Mouse (Mus musculus): ENCODE measurements around the gene Cd47.
A peak's percentile ranks its signal among the peaks of the same experiment; 100 is the strongest.

The Cd47 gene

DNA sequence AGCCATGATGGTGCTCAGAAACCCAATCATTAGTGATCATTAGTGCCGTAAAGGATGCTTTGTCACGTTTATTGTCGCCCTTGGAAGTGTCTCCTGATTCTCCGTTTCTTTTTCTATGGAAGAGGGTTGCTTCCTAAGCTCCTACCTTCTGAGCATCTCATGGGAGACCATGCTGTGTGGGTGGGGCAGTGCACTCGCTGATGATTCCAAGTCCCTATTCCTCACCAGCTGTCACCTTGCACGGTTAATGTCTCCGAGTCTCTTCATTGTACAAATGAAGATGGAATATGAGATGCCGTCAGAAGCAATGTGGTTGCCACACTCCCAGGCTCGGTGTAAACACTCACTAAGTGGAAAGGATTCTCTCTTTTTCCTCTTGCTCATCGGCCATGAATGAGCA, 119.9 kb downstream of the Cd47 start:
- peak; percentile 50 to 59 for DNase-seq

GRCm38 (mm10) chr16:49921677-49922076, 121.3 kb downstream of the Cd47 start:
- no peak for DNase-seq

GRCm38 (mm10) chr16:49922098-49922497, 121.8 kb downstream of the Cd47 start:
- DNase-seq: no peak

- no peak for DNase-seq
Observed at GRCm38 (mm10) chr16:49923720-49924119, 123.4 kb downstream of the Cd47 start.

DNA sequence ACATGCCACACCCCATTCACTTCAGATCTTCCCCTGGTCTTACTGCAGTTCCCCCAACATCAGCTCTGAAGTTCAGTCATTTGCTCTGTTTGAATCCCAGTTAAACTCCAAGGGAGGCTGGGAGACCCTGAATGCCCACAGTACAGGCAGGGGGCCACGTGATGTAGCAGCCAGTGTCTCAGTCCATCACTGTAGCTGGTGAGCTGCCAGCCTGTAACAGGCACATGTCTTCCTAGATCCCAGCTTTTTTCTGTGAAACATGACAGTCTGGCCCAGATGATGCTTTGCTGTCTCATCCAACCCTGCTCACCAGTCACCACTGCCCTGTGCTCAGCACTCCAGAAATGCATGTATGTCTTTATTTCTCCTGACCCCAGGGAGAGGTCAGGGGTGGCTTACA, 124.6 kb downstream of the Cd47 start:
- DNase-seq: no peak

GRCm38 (mm10) chr16:49933274-49933673, 132.9 kb downstream of the Cd47 start:
- DNase-seq: no peak

DNA sequence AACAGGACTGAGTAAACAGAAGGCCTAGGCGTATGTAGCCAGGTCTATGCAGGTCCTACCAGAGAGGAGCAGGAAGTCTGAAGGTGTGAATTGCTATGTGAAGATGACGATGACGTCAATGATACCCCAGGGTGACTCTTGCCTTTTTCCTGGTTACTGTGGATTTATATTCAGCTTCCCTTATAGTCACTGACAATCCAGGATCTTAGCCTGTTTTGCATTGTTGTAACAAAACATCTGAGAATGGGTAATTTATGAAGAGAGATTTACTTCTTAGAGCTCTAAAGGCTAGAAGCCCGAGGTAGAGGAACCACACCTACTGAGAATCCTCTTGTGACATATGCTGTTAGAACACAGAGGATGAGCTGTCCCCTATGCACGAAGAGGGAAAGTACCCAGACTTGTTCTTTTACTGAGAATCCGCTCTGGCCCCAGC, 135.7 kb downstream of the Cd47 start:
- DNase-seq: no peak

- DNase-seq: no peak
Observed at GRCm38 (mm10) chr16:49936793-49937192, 136.5 kb downstream of the Cd47 start.

DNA sequence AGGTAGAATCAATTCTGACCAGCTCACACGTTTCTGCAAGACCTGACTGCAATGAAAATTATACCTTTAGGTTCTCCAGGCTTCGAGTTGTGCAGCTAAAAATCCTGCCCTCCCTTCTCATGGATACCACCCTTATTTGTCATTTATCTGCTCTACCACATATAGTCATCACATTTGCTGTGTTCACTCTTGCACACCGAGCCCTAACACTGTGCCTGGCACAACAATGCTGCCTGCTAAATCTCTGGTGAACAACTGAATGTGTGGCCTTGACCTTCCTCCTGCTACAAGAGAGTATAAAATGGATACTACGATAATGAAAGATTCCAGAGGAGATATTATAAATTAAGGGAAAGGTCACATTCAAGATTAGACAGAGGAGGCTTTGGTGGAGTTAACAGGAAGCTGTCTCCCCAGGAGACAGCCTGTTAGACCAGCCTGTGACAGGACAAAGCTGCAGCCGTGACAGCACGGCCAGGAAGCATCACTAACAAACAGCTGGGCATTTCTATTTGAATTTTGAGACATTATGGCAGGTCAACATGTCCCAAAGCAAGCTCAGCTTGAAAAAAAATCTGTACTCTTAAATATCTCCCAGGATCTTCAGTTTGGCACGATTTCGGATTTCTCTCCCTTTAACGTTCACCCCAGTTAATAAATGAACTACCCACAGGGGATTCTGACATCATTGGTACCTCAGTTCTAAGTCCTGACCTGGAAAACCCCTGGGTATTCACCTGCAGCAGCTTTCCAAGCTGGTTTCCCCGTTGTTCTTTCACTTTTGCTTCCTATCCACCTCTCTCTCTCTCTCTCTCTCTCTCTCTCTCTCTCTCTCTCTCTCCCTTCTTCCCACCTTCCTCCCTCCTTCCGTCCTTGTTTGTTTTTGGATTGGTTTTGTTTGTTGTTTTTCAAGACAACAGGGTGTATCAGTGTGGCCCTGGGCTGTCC, 137.2 kb downstream of the Cd47 start:
- DNase-seq: no peak

DNA sequence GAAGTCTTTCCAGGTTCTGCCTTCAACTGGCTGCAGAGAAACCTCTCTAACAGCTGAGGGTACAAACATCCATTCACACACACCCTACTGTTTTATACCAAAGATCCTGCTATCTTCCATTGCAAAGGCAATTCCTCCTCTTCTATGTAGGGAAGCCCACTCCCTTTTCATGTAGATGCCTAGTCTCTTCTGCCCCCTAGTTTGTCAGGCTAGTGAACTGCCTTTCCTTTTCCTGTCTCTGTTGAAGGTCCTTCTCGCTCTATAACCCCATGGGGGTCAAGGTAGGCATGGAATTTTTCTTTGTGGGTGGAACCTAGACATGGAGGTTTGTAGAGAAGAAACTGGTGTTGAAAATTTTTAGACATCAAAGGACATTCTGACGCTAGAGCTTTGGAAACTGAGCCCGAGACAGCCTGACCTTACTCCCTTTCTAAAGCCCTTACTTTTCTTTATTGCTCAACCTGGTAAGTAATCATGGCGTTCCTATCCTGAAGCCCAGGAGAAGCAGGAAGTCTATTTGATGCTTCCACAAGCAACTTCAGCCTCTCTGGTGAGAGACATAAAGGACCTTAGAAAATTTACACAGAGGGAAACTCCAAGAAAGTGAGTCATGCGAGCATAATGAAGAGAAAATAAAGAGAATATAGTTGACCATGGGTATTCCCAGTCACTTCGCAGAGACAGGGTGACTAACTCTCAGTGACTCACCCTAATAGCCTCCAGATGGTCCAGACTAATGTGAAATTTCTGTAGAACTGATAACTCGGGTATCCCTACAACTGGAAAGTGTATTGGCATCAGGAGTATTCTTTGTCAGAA, 138.4 kb downstream of the Cd47 start:
- DNase-seq: no peak

- no peak for DNase-seq
Observed at GRCm38 (mm10) chr16:49939376-49939775, 139.0 kb downstream of the Cd47 start.

- DNase-seq: no peak
Observed at GRCm38 (mm10) chr16:49940473-49940872, 140.1 kb downstream of the Cd47 start.

DNA sequence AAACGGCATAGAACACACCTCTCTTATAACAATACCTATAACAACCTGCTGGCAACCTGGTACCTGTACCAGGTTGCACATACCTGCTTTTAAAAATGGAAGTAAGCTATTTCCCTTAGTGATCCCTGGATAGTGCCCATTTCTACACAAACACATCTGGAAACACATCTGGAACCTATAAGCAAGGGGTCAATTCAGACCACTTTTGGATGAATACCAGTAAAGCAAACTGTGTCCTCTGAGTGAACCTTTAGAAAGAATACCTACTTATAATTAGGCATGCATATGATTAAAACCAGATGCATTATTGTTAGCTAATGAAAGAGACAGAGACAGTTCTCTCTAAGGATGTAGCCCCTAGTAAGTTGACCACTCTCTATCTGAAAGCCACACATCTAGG, 140.7 kb downstream of the Cd47 start:
- no peak for DNase-seq

GRCm38 (mm10) chr16:49943726-49944125, 143.4 kb downstream of the Cd47 start:
- DNase-seq: no peak

- DNase-seq: no peak
Observed at GRCm38 (mm10) chr16:49945084-49945483, 144.8 kb downstream of the Cd47 start.

GRCm38 (mm10) chr16:49947049-49947448, 146.7 kb downstream of the Cd47 start:
- DNase-seq: no peak

DNA sequence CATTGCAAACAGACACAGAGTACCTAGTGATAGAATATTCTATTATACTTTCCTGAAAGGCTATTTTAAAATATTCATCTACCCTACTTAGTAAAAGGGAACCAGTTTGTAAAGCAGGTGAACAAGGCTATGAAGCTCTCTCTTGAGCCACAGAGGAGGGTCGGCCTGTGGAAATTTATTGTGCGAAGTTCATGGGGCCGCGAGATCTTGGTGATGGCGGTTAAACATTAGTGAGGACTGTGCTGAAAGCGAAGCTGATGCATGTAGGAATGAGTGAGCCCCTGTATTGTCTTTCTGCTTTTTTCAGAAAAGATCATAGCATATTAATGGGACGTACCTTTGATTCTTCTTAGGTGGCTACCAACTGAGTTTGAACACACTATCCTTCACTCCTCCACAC, 147.3 kb downstream of the Cd47 start:
- DNase-seq: no peak

DNA sequence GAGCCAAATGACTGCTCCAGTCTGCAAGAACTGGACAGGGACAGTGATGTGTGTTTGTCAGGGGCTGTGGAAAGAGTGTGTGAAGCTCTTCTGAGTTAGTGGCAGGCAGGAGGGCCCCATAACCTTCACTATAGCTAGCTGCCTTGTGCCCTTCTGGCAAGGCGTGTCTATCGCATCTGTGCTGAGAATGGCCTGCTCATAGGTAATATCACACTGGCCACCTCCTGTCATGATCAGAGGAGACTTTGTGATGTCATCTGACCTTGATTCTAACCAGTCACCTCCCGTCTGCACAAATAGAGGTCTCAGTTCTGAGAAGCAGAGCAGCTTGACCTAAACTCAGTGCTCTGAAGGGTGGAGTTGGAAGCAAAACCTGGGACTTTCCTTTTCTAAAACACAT, 148.0 kb downstream of the Cd47 start:
- DNase-seq: no peak

- DNase-seq: no peak
Observed at GRCm38 (mm10) chr16:49949261-49949660, 148.9 kb downstream of the Cd47 start.

- no peak for DNase-seq
Observed at GRCm38 (mm10) chr16:49950340-49950739, 150.0 kb downstream of the Cd47 start.

- DNase-seq: no peak
Observed at GRCm38 (mm10) chr16:49951288-49951691, 151.0 kb downstream of the Cd47 start.

DNA sequence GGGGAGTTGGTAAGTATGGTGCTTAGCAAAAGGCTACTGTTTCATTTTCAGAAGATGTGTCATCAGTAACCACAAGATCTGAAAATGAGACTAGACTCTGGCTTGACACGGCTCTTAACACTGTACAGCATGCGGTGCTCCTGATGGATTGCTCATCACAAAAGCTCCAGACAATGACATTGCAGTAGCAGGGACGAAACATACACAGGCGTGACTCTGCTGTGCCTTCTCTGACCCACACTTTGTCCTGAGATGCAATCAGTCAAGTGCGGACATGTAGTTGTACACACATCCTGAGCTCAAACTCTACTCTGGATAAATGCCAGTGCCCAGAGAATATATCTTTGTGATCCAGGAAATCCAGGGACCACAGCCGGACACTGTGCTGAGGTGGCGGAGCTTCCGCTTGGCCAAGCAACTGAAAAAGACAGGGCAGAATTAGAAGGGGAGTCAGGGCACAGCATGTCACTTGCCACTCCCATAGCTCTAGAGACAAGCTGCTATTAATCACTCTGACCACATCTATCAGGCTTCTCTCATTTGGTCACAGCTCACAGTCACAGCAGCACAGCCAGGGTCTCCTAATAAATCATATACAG, 151.7 kb downstream of the Cd47 start:
- DNase-seq: no peak

DNA sequence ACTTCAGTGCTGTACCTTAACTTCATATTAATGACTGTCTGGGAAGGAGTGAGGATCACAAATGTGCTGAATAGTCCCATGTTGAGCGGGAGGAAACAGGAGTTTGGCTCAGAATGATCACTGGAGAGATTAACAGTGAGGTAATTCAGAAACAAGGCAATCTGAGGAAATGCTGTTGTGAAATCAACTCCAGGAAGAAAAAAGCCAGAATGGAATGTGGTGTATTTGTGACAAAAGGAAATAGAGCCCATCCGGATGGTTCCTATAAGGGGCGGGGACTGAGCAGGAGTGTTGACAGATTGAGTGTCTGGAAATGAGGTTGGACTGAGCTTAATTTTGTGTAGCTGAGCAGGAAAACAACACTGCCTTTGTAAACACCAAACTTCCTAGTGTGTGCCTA, 153.5 kb downstream of the Cd47 start:
- DNase-seq: no peak

All from cerebellum, postnatal 36 days (tissue).